Mouse (Mus musculus) monocyte, adult 2 months (primary cell): ENCODE measurements around the gene Gm7137.
"Not testable (repeated sequence)": the region's sequence is repeated elsewhere in the genome, so short reads cannot be mapped to it uniquely, and the experiment has no call there.

Experiments
- DNase-seq, 2 experiments: peaks; one replicate each; pipeline ENCODE4 v3.0.0; 2022; ENCODE audit warnings: low spot score in 2 of 2, low read depth in 1 of 2

The Gm7137 gene

GRCm38 (mm10) chr10:77752312-77752711 is 35.7 kb downstream of the Gm7137 start:
- DNase-seq: not testable (repeated sequence)

GRCm38 (mm10) chr10:77751254-77751653 is 36.7 kb downstream of the Gm7137 start, which contains the start of gene Gm9736:
Gene Gm9736, minus strand, starts transcription at chr10:77751354.
- DNase-seq: not testable (repeated sequence)

GRCm38 (mm10) chr10:77750686-77751085 is 37.3 kb downstream of the Gm7137 start:
- DNase-seq: not testable (repeated sequence)

GRCm38 (mm10) chr10:77741924-77742688 is 45.9 kb downstream of the Gm7137 start, which contains the start of gene Gm18596:
Gene Gm18596, minus strand, starts transcription at chr10:77742638.
- DNase-seq: not testable (repeated sequence)

- DNase-seq: no peak
Measured at GRCm38 (mm10) chr10:77738929-77739328, 49.1 kb downstream of the Gm7137 start.
